In genomic region chr4:119539031-119539824, GRCm38 (mm10) we compare ENCODE assay signal across 8 mouse cellular contexts. TPM values are rescaled to one million over a fixed set of nuclear protein-coding genes. Genes with fewer than 3 reads are reported as not detected.
A peak's percentile ranks its signal among the peaks of the same experiment; 100 is the strongest.
DNase-seq lines count a peak whose midpoint lies in the region; ATAC-seq and TF ChIP-seq lines count a peak whose summit lies in the region.

Gene Frg2f1, minus strand, starts transcription at chr4:119539529.

- TF ChIP-seq CTCF in MEL (IDR thresholded peaks at IDR 0.05 in 2 of 3, conservative IDR thresholded peaks at IDR 0.05 in 1 of 3; ENCODE audit: control insufficient read depth in 1 of 3, insufficient read depth in 1 of 3, low read depth in 2 of 3, low read length in 3 of 3, poor library complexity in 1 of 3, severe bottlenecking in 1 of 3), result no peak
- no peak for TF ChIP-seq CTCF in cerebellum, adult 2 months (IDR thresholded peaks at IDR 0.05; ENCODE audit: borderline replicate concordance, insufficient read depth, low read depth, low read length)
- peak; percentile 31; the same call in 1 of the 2 replicates for TF ChIP-seq CTCF in forebrain, postnatal 0 days (IDR thresholded peaks at IDR 0.05; ENCODE audit: low read depth)

- peaks cover 0 to 24% of the 10 kb centered on the region in 2 experiments; a peak in 3 of 4 replicates for H3K36me3 ChIP-seq in MEL (ENCODE audit: control insufficient read depth in 1 of 2, insufficient read depth in 2 of 2, low read length in 2 of 2)
- H3K36me3 ChIP-seq in forebrain, postnatal 0 days (ENCODE audit: insufficient read depth), result no peaks in the 10 kb centered on the region
- no peaks in the 10 kb centered on the region for H3K36me3 ChIP-seq in lung, embryonic 15.5 days

- peak; percentile 95 for DNase-seq in MEL (ENCODE audit: low read depth, low spot score)
- peak; percentile 93 to 97 for DNase-seq in cerebellum, adult 2 months
- peak; percentile 97 for DNase-seq in forebrain, postnatal 0 days
- DNase-seq in heart, postnatal 4 days, result peak; percentile 97
- peak; percentile 90 to 95 for DNase-seq in layer of hippocampus, adult 8-10 months (ENCODE audit: low spot score in 2 of 2)
- peak; percentile 88 for DNase-seq in ovary, adult 18-20 months (ENCODE audit: low spot score)
- DNase-seq in thymus, postnatal 0 days (ENCODE audit: low spot score), result peak; percentile 94

- under 1% methylated on average over 78 of the region's 85 CpGs for WGBS in cerebellum, adult 2 months
- 2% methylated on average over 59 of the region's 85 CpGs for WGBS in forebrain, postnatal 0 days
- WGBS in lung, embryonic 15.5 days, result under 1% methylated on average over 57 of the region's 85 CpGs

- peak within 1 kb of the TSS; percentile 68 for H3K4me2 ChIP-seq in forebrain, postnatal 0 days (ENCODE audit: low read depth)
- peak within 1 kb of the TSS; percentile 76 for H3K4me2 ChIP-seq in lung, embryonic 15.5 days

- peaks cover 14 to 15% of the 10 kb centered on the region in 2 experiments for H3K4me1 ChIP-seq in MEL (ENCODE audit: control insufficient read depth in 1 of 2, insufficient read depth in 2 of 2, low read length in 2 of 2)
- peaks cover 2% of the 10 kb centered on the region; the same call in 1 of the 2 replicates for H3K4me1 ChIP-seq in cerebellum, adult 2 months (ENCODE audit: control insufficient read depth, insufficient read depth, low read length)
- H3K4me1 ChIP-seq in forebrain, postnatal 0 days (ENCODE audit: insufficient read depth), result peaks cover 9% of the 10 kb centered on the region; the same call in 1 of the 2 replicates
- H3K4me1 ChIP-seq in lung, embryonic 15.5 days, result peaks cover 21% of the 10 kb centered on the region

- ATAC-seq in forebrain, postnatal 0 days, result peak; percentile 96
- peak; percentile 93 for ATAC-seq in lung, embryonic 15.5 days (ENCODE audit: borderline replicate concordance, extremely low read depth, low FRiP score, low TSS enrichment)

- TF ChIP-seq EP300 in MEL (IDR thresholded peaks at IDR 0.05; ENCODE audit: low read depth in 1 of 2, low read length in 2 of 2), result no peak

- H3K9ac ChIP-seq in MEL (ENCODE audit: control insufficient read depth, low read depth, low read length, poor library complexity, severe bottlenecking), result peak within 1 kb of the TSS; percentile 97
- peak within 1 kb of the TSS; percentile 92 for H3K9ac ChIP-seq in forebrain, postnatal 0 days
- H3K9ac ChIP-seq in lung, embryonic 15.5 days, result peak within 1 kb of the TSS; percentile 93

- peaks cover 38% of the 10 kb centered on the region for H3K79me2 ChIP-seq in MEL (ENCODE audit: control insufficient read depth, insufficient read depth, low read length, poor library complexity)

- no peak for TF ChIP-seq RAD21 in MEL (IDR thresholded peaks at IDR 0.05; ENCODE audit: low read depth, low read length)

- peak within 1 kb of the TSS; percentile 95 for H3K4me3 ChIP-seq in MEL (ENCODE audit: control insufficient read depth in 1 of 2, insufficient read depth in 1 of 2, low read depth in 2 of 2, low read length in 2 of 2)
- H3K4me3 ChIP-seq in cerebellum, adult 2 months (replicated peaks; ENCODE audit: insufficient read depth, low read depth, low read length), result peak within 1 kb of the TSS; percentile 94
- peak within 1 kb of the TSS; percentile 94 for H3K4me3 ChIP-seq in forebrain, postnatal 0 days (ENCODE audit: low read depth, low read length)
- H3K4me3 ChIP-seq in lung, embryonic 15.5 days, result peak within 1 kb of the TSS; percentile 89

- H3K9me3 ChIP-seq in MEL (replicated peaks; ENCODE audit: insufficient read depth, low read length), result no peaks in the 10 kb centered on the region
- no peaks in the 10 kb centered on the region for H3K9me3 ChIP-seq in forebrain, postnatal 0 days (ENCODE audit: low read length)
- H3K9me3 ChIP-seq in lung, embryonic 15.5 days, result no peaks in the 10 kb centered on the region

- TF ChIP-seq POLR2A in MEL (IDR thresholded peaks at IDR 0.05; ENCODE audit: control insufficient read depth in 1 of 2, insufficient read depth in 1 of 2, low read depth in 1 of 2, low read length in 2 of 2, poor library complexity in 1 of 2), result peak; percentile 55 to 68; a peak in 2 of 4 replicates
- peak; percentile 41; the same call in 1 of the 2 replicates for TF ChIP-seq POLR2A in cerebellum, adult 2 months (IDR thresholded peaks at IDR 0.05; ENCODE audit: borderline replicate concordance, insufficient read depth, low read length)

- peak within 1 kb of the TSS; percentile 69 for H3K27ac ChIP-seq in MEL (ENCODE audit: control insufficient read depth, low read depth, low read length)
- peak within 1 kb of the TSS; percentile 99 for H3K27ac ChIP-seq in cerebellum, adult 2 months (ENCODE audit: insufficient read depth, low read length)
- H3K27ac ChIP-seq in forebrain, postnatal 0 days (ENCODE audit: low read depth, low read length), result peak within 1 kb of the TSS; percentile 96
- H3K27ac ChIP-seq in lung, embryonic 15.5 days, result peak within 1 kb of the TSS; percentile 97

- H3K27me3 ChIP-seq in MEL (ENCODE audit: control insufficient read depth in 1 of 2, insufficient read depth in 2 of 2, low read length in 2 of 2), result no peaks in the 10 kb centered on the region
- H3K27me3 ChIP-seq in cerebellum, adult 2 months (ENCODE audit: control insufficient read depth, insufficient read depth, low read length), result no peaks in the 10 kb centered on the region
- H3K27me3 ChIP-seq in forebrain, postnatal 0 days (ENCODE audit: insufficient read depth, low read length), result no peaks in the 10 kb centered on the region
- H3K27me3 ChIP-seq in lung, embryonic 15.5 days, result no peaks in the 10 kb centered on the region

TF ChIP-seq in MEL, 35 proteins besides CTCF, POLR2A, EP300 and RAD21 (continues in another document):
- TF ChIP-seq GABPA (IDR thresholded peaks at IDR 0.05; ENCODE audit: low read depth, low read length) (0 out of 2 replicates have a peak, but pooled peaks have one; percentile 33), HCFC1 (IDR thresholded peaks at IDR 0.05; ENCODE audit: low read depth, low read length) (peak; percentile 84), POLR2AphosphoS2 (IDR thresholded peaks at IDR 0.05; ENCODE audit: low read length) (no peak), ZNF384 (IDR thresholded peaks at IDR 0.05; ENCODE audit: low read depth, low read length) (no peak), CHD1 (IDR thresholded peaks at IDR 0.05; ENCODE audit: low read depth, low read length) (0 out of 2 replicates have a peak, but pooled peaks have one; percentile 48), SMC3 (IDR thresholded peaks at IDR 0.05; ENCODE audit: low read depth, low read length) (no peak; the same call in 1 of the 2 replicates), USF1 (IDR thresholded peaks at IDR 0.05; ENCODE audit: low read depth, low read length) (peak; percentile 52; the same call in 1 of the 2 replicates), NELFE (IDR thresholded peaks at IDR 0.05; ENCODE audit: low read depth, low read length) (peak; percentile 45; the same call in 1 of the 2 replicates), E2F4 (IDR thresholded peaks at IDR 0.05; ENCODE audit: borderline replicate concordance, low read depth, low read length) (no peak), ETS1 (IDR thresholded peaks at IDR 0.05; ENCODE audit: low read depth, low read length) (peak; percentile 63), ZMIZ1 (IDR thresholded peaks at IDR 0.05; ENCODE audit: low read depth, low read length) (peak; percentile 71; the same call in 1 of the 2 replicates), MXI1 (IDR thresholded peaks at IDR 0.05; ENCODE audit: low read depth, low read length) (peak; percentile 73), BHLHE40 (IDR thresholded peaks at IDR 0.05; ENCODE audit: borderline replicate concordance, low read depth, low read length) (no peak), TBP (IDR thresholded peaks at IDR 0.05; ENCODE audit: low read depth, low read length) (no peak), USF2 (IDR thresholded peaks at IDR 0.05; ENCODE audit: borderline replicate concordance in 1 of 2, insufficient read depth in 1 of 2, low read depth in 1 of 2, low read length in 2 of 2) (no peak), MAFK (IDR thresholded peaks at IDR 0.05; ENCODE audit: borderline replicate concordance, low read depth, low read length) (no peak), MEF2A (IDR thresholded peaks at IDR 0.05; ENCODE audit: extremely low read depth, insufficient replicate concordance, low read depth, low read length, poor library complexity, severe bottlenecking) (peak; percentile 36; the same call in 1 of the 2 replicates), KAT2A (conservative IDR thresholded peaks at IDR 0.05; ENCODE audit: low read depth, low read length) (peak; percentile 75), MYC (IDR thresholded peaks at IDR 0.05; ENCODE audit: low read depth, low read length) (0 out of 2 replicates have a peak, but pooled peaks have one; percentile 23), CHD2 (IDR thresholded peaks at IDR 0.05; ENCODE audit: low read length) (no peak; the same call in 1 of the 2 replicates), UBTF (IDR thresholded peaks at IDR 0.05; ENCODE audit: borderline replicate concordance, insufficient read depth, low read depth, low read length) (no peak), RCOR1 (IDR thresholded peaks at IDR 0.05; ENCODE audit: low read depth, low read length) (peak; percentile 39), POLR2AphosphoS5 (IDR thresholded peaks at IDR 0.05; ENCODE audit: borderline replicate concordance, low read depth, low read length) (no peak), ELF1 (IDR thresholded peaks at IDR 0.05; ENCODE audit: low read depth, low read length) (peak; percentile 74), ZC3H11A (IDR thresholded peaks at IDR 0.05; ENCODE audit: low read depth, low read length) (no peak), NRF1 (IDR thresholded peaks at IDR 0.05; ENCODE audit: insufficient read depth, low read depth, low read length, poor library complexity, severe bottlenecking) (peak; percentile 35; the same call in 1 of the 2 replicates), MAZ (IDR thresholded peaks at IDR 0.05; ENCODE audit: low read depth, low read length) (peak; percentile 98), JUND (IDR thresholded peaks at IDR 0.05; ENCODE audit: low read depth, low read length) (no peak)

RNA-seq across cellular contexts. Expression of gene Frg2f1, which starts in this region (rescaled TPM):
- total RNA-seq in MEL (2012; rRNA removed), result 1.2 and 1.5 TPM in 2 replicates
- polyA plus RNA-seq in MEL (2012; ENCODE audit: insufficient read depth in 1 of 2, insufficient read length in 2 of 2, low read depth in 1 of 2, low replicate concordance in 2 of 2, missing spikeins in 1 of 2), result 1 to 10 TPM in 1 of 2 experiments, not detected in 1; 2.0 TPM
- 8.6 and 9.4 TPM in 2 replicates for polyA plus RNA-seq in cerebellum, adult 2 months (2012; rRNA removed)
- total RNA-seq in forebrain, postnatal 0 days (2014; rRNA removed), result 14.2 and 36.5 TPM in 2 replicates
- polyA plus RNA-seq in forebrain, postnatal 0 days (2015; fragmentation: Nextera tagmentation; extraction: Ambion mirVana), result 9.0 and 11.3 TPM in 2 replicates
- 1 to 10 TPM; 7.1 to 7.5 TPM for total RNA-seq in heart, postnatal 4 days (2021)
- total RNA-seq in layer of hippocampus, adult 8-10 months (2022), result 10 to 100 TPM; 20.4 to 23.7 (median 21.5) TPM
- polyA plus RNA-seq in lung, embryonic 15.5 days (2015; fragmentation: Nextera tagmentation; extraction: Ambion mirVana), result 3.0 and 4.3 TPM in 2 replicates
- polyA plus RNA-seq in thymus, postnatal 0 days (2015; fragmentation: Nextera tagmentation; extraction: Ambion mirVana), result 3.1 and 4.2 TPM in 2 replicates

Comparison
In these comparisons a context has a peak if more than half of its experiments do, and no peak if none do; other contexts are left out.
1. Peak in every context shown above with its lines: DNase-seq, ATAC-seq, H3K4me3 ChIP-seq and H3K27ac ChIP-seq.